Mouse (Mus musculus): ENCODE data around the gene Smap2. TPM values are rescaled to one million over a fixed set of nuclear protein-coding genes. Genes with fewer than 3 reads are reported as not detected.
A peak's percentile ranks its signal among the peaks of the same experiment; 100 is the strongest.

The Smap2 gene
- polyA plus RNA-seq, 1 experiment from 2014 or later = 18.4 TPM

DNA sequence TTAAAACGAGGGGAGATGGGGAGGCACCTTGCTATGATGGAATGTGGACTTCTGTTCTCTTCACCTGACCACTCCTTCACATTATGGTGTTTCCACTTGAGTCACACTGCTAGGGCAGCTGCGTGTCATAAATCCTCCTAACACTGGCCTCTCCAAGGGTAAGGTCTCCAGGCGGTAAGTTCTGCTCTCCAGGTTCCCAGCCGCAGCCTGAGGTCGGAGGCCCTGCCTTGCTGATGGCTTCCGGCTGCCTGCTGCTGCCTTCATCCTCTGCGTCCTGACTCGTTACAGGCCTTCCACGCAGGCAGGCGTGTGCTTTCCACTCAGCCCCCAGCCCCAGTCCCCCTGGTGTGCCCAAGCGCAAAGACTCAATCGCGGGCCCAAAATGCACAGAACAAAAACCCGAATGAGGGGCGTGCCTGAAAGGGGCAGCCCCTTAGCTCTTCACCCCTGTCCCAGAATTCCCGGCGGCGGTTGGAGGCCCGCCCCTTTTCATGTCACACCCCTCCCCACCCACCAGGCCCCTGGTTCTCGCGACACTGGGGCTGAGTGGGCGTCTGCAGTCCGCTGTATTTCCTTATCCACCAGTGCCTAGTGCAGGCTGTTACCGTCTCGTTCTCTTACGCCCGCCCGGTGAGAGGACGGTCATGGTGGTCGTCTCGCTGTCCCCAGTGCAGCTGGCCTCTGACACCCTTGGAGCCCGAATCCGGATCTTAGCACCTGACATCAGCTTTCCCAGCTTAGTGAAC, 92.3 kb downstream of the Smap2 start, which contains the start of gene Exo5:
Gene Exo5, minus strand, starts transcription at position 464 of the 746 bp plus-strand sequence.
- Histone ChIP-seq H3K36me3 (ENCODE audit: control insufficient read depth, insufficient read depth, low read length) (peaks cover 29% of the 10 kb centered on the region), H3K4me1 (ENCODE audit: control insufficient read depth, insufficient read depth, low read length) (no peaks in the 10 kb centered on the region), H3K27ac (replicated peaks; ENCODE audit: low read depth, low read length) (peak within 1 kb of the TSS; percentile 71), H3K9me3 (ENCODE audit: control insufficient read depth, low read length) (peaks cover 16% of the 10 kb centered on the region; the same call in 1 of the 2 replicates), H3K9ac (ENCODE audit: low read depth, low read length) (peak within 1 kb of the TSS; percentile 71), H3K4me3 (ENCODE audit: low read depth, low read length) (peak within 1 kb of the TSS; percentile 52), H3K4me2 (ENCODE audit: low read depth, low read length) (peak within 1 kb of the TSS; percentile 67), H3K27me3 (replicated peaks; ENCODE audit: control insufficient read depth, insufficient read depth, low read length) (no peaks in the 10 kb centered on the region)
- ATAC-seq (ENCODE audit: low read depth) = peak; percentile 99
- peak; percentile 97 for DNase-seq (ENCODE audit: low spot score)
- under 1% methylated on average over 29 of the region's 33 CpGs for WGBS

DNA sequence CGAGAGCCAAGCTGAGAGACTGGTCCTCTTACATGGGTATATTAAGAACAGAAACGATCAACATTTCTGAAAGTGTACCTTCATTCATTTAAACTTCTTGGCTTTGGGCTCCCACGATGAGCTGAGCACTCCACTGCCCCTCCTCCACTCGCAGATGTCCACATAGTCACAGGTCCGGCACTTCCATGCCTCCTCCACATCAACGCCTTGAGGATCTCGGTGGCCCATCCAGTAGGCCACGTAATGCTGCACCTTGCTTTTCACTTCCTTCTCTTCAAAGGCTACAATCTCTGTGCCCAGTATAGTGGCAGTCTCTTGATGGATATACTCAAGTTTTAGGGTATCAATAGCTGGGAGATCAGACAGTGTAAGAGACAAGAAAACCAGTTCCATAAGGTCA, 95.6 kb downstream of the Smap2 start:
- 95% methylated on average over 8 of the region's 8 CpGs for WGBS
- DNase-seq (ENCODE audit: low spot score) (no peak), ATAC-seq (ENCODE audit: low read depth) (no peak)
- H3K4me2 ChIP-seq (ENCODE audit: low read depth, low read length) = no peak overlapping the region
- H3K4me1 ChIP-seq (ENCODE audit: control insufficient read depth, insufficient read depth, low read length) = no peaks in the 10 kb centered on the region
- no peak overlapping the region for H3K4me3 ChIP-seq (ENCODE audit: low read depth, low read length)
- peaks cover 31% of the 10 kb centered on the region for H3K36me3 ChIP-seq (ENCODE audit: control insufficient read depth, insufficient read depth, low read length)
- no peak overlapping the region for H3K9ac ChIP-seq (ENCODE audit: low read depth, low read length)
- no peaks in the 10 kb centered on the region for H3K27me3 ChIP-seq (replicated peaks; ENCODE audit: control insufficient read depth, insufficient read depth, low read length)
- H3K27ac ChIP-seq (replicated peaks; ENCODE audit: low read depth, low read length) = no peak overlapping the region
- peaks cover 16% of the 10 kb centered on the region; the same call in 1 of the 2 replicates for H3K9me3 ChIP-seq (ENCODE audit: control insufficient read depth, low read length)

Small RNAs within 50 kb of the gene (microRNA-seq; reads per million reads assigned to microRNA genes)
- gene Mir7015 (ENCODE audit: borderline number of aligned reads) = not detected

Other genes starting within 250 kb of the Smap2 start
- 90.5 and 101 TPM in 2 replicates for gene Nfyc, start 185.7 kb downstream of the Smap2 start, polyA plus RNA-seq (2014; fragmentation: Nextera tagmentation; extraction: Ambion mirVana)
- gene Rims3, start 162.4 kb downstream of the Smap2 start, polyA plus RNA-seq (2014; fragmentation: Nextera tagmentation; extraction: Ambion mirVana) = 3.4 and 3.9 TPM in 2 replicates
- 16.7 and 22.2 TPM in 2 replicates for gene Exo5, start 92.2 kb downstream of the Smap2 start, polyA plus RNA-seq (2014; fragmentation: Nextera tagmentation; extraction: Ambion mirVana)
- 6.1 and 6.6 TPM in 2 replicates for gene Zfp69, start 65.5 kb downstream of the Smap2 start, polyA plus RNA-seq (2014; fragmentation: Nextera tagmentation; extraction: Ambion mirVana)
- 46.4 and 71.1 TPM in 2 replicates for gene Col9a2, start 22.1 kb upstream of the Smap2 start, polyA plus RNA-seq (2014; fragmentation: Nextera tagmentation; extraction: Ambion mirVana)
- 23.9 and 25.9 TPM in 2 replicates for gene Zmpste24, start 81.0 kb upstream of the Smap2 start, polyA plus RNA-seq (2014; fragmentation: Nextera tagmentation; extraction: Ambion mirVana)
- not detected in 2 replicates for gene Tmco2, start 92.0 kb upstream of the Smap2 start, polyA plus RNA-seq (2014; fragmentation: Nextera tagmentation; extraction: Ambion mirVana)
- 18.6 and 20.3 TPM in 2 replicates for gene Rlf, start 197.8 kb upstream of the Smap2 start, polyA plus RNA-seq (2014; fragmentation: Nextera tagmentation; extraction: Ambion mirVana)